Mouse (Mus musculus) spleen, adult 12 weeks (tissue): ENCODE results near the gene 2310009B15Rik.

Experiments
- DNase-seq: peaks from one replicate; pipeline ENCODE4 v3.0.0; 2022; ENCODE audit warnings: low spot score

The 2310009B15Rik gene

GRCm38 (mm10) chr1:138856101-138856950 is at the start of gene 2310009B15Rik:
Gene 2310009B15Rik (minus strand): TSS chr1:138856852.
- DNase-seq = peak; percentile 73

GRCm38 (mm10) chr1:138906256-138906655 is 49.6 kb upstream of the 2310009B15Rik start:
- DNase-seq = no peak

- DNase-seq = no peak
Observed at GRCm38 (mm10) chr1:138905092-138905765, 48.6 kb upstream of the 2310009B15Rik start.

- DNase-seq = no peak
Observed at GRCm38 (mm10) chr1:138903894-138904293, 47.2 kb upstream of the 2310009B15Rik start.

GRCm38 (mm10) chr1:138901431-138902117 is 44.9 kb upstream of the 2310009B15Rik start:
- DNase-seq = no peak

- DNase-seq = no peak
Observed at GRCm38 (mm10) chr1:138896088-138896487, 39.4 kb upstream of the 2310009B15Rik start.

GRCm38 (mm10) chr1:138877470-138878254 is 21.0 kb upstream of the 2310009B15Rik start:
- DNase-seq = no peak

GRCm38 (mm10) chr1:138876371-138877045 is 19.9 kb upstream of the 2310009B15Rik start:
- no peak for DNase-seq

- DNase-seq = no peak
Observed at GRCm38 (mm10) chr1:138850823-138851222, 5.8 kb downstream of the 2310009B15Rik start.

- DNase-seq = no peak
Observed at GRCm38 (mm10) chr1:138850161-138850539, 6.5 kb downstream of the 2310009B15Rik start.

GRCm38 (mm10) chr1:138849531-138850160 is 7.0 kb downstream of the 2310009B15Rik start:
- DNase-seq = no peak

- no peak for DNase-seq
Observed at GRCm38 (mm10) chr1:138848511-138849109, 8.0 kb downstream of the 2310009B15Rik start, which contains the start of gene Lhx9. Gene Lhx9 (minus strand): TSS chr1:138848577.

GRCm38 (mm10) chr1:138848026-138848425 is 8.6 kb downstream of the 2310009B15Rik start:
- no peak for DNase-seq

GRCm38 (mm10) chr1:138847146-138847545 is 9.5 kb downstream of the 2310009B15Rik start:
- no peak for DNase-seq

GRCm38 (mm10) chr1:138846581-138846980 is 10.1 kb downstream of the 2310009B15Rik start:
- no peak for DNase-seq

- DNase-seq = no peak
Observed at GRCm38 (mm10) chr1:138846131-138846530, 10.5 kb downstream of the 2310009B15Rik start.

- DNase-seq = no peak
Observed at GRCm38 (mm10) chr1:138845481-138845880, 11.2 kb downstream of the 2310009B15Rik start.

- DNase-seq = no peak
Observed at GRCm38 (mm10) chr1:138844166-138844565, 12.5 kb downstream of the 2310009B15Rik start.

- DNase-seq = no peak
Observed at GRCm38 (mm10) chr1:138843361-138844091, 13.1 kb downstream of the 2310009B15Rik start.
